Mouse (Mus musculus): ENCODE measurements around the gene Ptprh.

The Ptprh gene

DNA sequence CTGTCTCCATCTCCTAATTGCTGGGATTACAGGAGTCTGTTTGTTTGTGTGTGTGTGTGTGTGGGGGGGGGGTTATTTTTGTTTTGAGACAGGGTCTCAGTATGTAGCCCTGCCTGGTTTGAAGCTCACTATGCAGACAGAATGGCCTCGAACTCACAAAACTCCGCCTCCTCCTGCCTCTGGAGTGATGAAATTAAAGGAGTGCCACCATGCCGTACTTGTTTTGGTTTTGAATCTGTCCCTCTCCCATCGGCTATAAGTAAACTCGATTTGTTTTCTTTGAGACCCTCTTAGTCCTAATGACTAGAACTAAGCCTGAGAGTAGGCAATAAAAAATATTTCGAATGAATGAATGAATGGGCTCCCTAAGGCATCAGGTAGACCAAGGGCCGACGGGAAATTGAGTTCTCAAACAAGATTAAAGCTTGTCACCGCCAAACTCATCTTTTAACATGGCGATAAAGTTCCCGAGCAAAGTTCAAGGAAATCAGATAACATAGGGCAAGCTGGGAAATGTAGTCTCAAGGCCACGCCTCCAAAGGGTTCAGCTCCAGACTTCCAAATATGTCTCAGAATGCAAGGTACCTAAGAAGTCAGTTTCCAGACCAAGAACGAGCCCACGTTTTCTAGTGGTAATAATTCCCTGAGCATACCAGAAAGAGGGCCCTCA is 101.3 kb downstream of the Ptprh start:
- no peak for DNase-seq (ENCODE audit: low spot score in 2 of 2)

- peak; percentile 95 to 96 for DNase-seq (ENCODE audit: low spot score in 2 of 2)
These were observed 102.1 kb downstream of the Ptprh start, which contains the start of gene Ppp1r12c for GRCm38 (mm10) chr7:4501558-4502397. Gene Ppp1r12c, minus strand, starts transcription at chr7:4501680.

DNA sequence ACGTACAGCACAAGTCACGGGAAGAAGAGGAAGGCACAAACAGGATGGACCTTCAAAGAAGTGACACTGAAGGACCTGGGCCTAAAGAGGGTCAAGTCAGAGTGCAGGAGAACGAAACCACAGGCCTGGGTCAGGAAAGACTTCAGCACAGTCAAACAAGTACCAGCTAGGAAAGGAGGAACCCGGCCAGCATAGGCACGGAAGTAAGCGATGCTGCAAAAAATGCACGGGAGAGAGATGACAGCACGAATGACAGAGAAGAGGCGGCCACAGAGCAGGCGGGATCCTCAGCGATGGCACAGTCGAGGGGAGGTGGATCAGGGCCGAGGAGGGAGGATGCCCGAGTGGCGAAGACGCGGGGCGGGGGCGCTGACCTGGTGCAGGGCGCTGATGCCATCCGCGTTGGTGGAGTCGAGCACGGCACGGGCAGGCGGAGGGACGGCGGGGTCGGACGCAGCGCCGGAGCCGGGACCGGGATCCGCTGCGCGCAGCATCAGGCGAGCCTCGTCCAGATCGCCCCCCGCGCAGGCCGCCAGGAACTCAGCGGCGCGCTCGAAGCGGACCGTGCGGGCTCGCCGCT is 102.9 kb downstream of the Ptprh start:
- peak; percentile 70 to 73 for DNase-seq (ENCODE audit: low spot score in 2 of 2)

- DNase-seq (ENCODE audit: low spot score in 2 of 2), result no peak
These were observed 104.8 kb downstream of the Ptprh start for GRCm38 (mm10) chr7:4499034-4499433.
